In the genomic region with DNA sequence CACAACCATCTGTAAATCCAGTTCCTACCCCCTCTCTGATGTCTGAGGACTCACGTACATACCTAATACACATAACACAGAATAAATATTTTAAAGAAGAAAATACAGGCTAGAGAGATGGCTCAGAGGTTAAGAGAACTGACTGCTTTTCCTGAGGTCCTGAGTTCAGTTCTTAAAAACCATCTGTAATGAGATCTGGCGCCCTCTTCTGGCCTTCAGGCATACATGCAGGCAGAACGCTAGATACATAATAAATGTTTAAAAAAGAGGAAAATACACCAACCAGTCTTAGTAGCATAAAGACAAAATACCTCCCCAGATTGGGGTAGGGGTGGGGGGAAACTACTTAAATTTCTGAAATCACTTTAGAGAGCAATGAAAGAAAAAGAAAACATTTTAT, we compare ENCODE assay signal across 13 mouse cellular contexts. TPM values are rescaled to one million over a fixed set of nuclear protein-coding genes. Genes with fewer than 3 reads are reported as not detected.
A peak's percentile ranks its signal among the peaks of the same experiment; 100 is the strongest.
DNase-seq lines count a peak whose midpoint lies in the region; ATAC-seq and TF ChIP-seq lines count a peak whose summit lies in the region.
"Had no signal": no experiment of that assay in that cellular context is flagged by ENCODE, and none has a peak within 500 bp of the region (broad histone marks: within the 10 kb centered on the region; RNA-seq: fewer than 3 reads in every experiment).

No protein-coding gene starts in this region.

- H3K36me3 ChIP-seq in hindbrain, postnatal 0 days (ENCODE audit: insufficient read depth, low read length): no peaks in the 10 kb centered on the region
- no peaks in the 10 kb centered on the region for H3K36me3 ChIP-seq in hindbrain, embryonic 10.5 days
- H3K36me3 ChIP-seq in ES-Bruce4 (ENCODE audit: control insufficient read depth, insufficient read depth, low read length, poor library complexity, severe bottlenecking): no peaks in the 10 kb centered on the region
- H3K36me3 ChIP-seq: heart, embryonic 10.5 days; liver, embryonic 13.5 days; neural tube, embryonic 12.5 days had no signal

- no peaks in the 10 kb centered on the region for H3K27me3 ChIP-seq in hindbrain, postnatal 0 days (ENCODE audit: insufficient read depth, low read length)
- no peaks in the 10 kb centered on the region for H3K27me3 ChIP-seq in hindbrain, embryonic 10.5 days (ENCODE audit: insufficient read depth, poor library complexity, severe bottlenecking)
- H3K27me3 ChIP-seq in ES-Bruce4 (ENCODE audit: control insufficient read depth, insufficient read depth, low read length, poor library complexity, severe bottlenecking): no peaks in the 10 kb centered on the region
- H3K27me3 ChIP-seq: liver, embryonic 13.5 days; neural tube, embryonic 12.5 days had no signal

- no peak for TF ChIP-seq EP300 in ES-Bruce4 (IDR thresholded peaks at IDR 0.05; ENCODE audit: insufficient read depth, low read depth, low read length)

- no peak for ATAC-seq in hindbrain, postnatal 0 days

- H3K4me2 ChIP-seq in hindbrain, postnatal 0 days (ENCODE audit: low read depth, low read length): no peak overlapping the region
- H3K4me2 ChIP-seq: liver, embryonic 13.5 days; neural tube, embryonic 12.5 days had no signal

- 0 out of 2 replicates have a peak, but pooled peaks cover 7% of the 10 kb centered on the region for H3K4me1 ChIP-seq in hindbrain, postnatal 0 days (ENCODE audit: insufficient read depth, low read length)
- H3K4me1 ChIP-seq in hindbrain, embryonic 10.5 days (replicated peaks): peaks cover 33% of the 10 kb centered on the region
- H3K4me1 ChIP-seq in ES-Bruce4 (ENCODE audit: control insufficient read depth, insufficient read depth, low read length): peaks cover 5% of the 10 kb centered on the region
- H3K4me1 ChIP-seq in cortical plate, adult 2 months (ENCODE audit: control insufficient read depth, insufficient read depth, low read length): no peaks in the 10 kb centered on the region

- H3K27ac ChIP-seq in hindbrain, postnatal 0 days: no peak overlapping the region
- H3K27ac ChIP-seq in hindbrain, embryonic 10.5 days: no peak overlapping the region
- H3K27ac ChIP-seq in ES-Bruce4 (ENCODE audit: insufficient read depth, low read length): no peak overlapping the region
- H3K27ac ChIP-seq in cortical plate, adult 2 months (ENCODE audit: insufficient read depth, low read length): no peak overlapping the region
- H3K27ac ChIP-seq: heart, embryonic 10.5 days; liver, embryonic 13.5 days; neural tube, embryonic 12.5 days had no signal

- peak; percentile 63 for TF ChIP-seq CTCF in hindbrain, postnatal 0 days (IDR thresholded peaks at IDR 0.05; ENCODE audit: low read depth)
- peak; percentile 45 for TF ChIP-seq CTCF in ES-Bruce4 (IDR thresholded peaks at IDR 0.05; ENCODE audit: low read depth, low read length)
- TF ChIP-seq CTCF in cortical plate, adult 2 months (IDR thresholded peaks at IDR 0.05; ENCODE audit: extremely low read depth, insufficient read depth, low read length): peak; percentile 48

- H3K9me3 ChIP-seq in hindbrain, postnatal 0 days (ENCODE audit: low read length): no peaks in the 10 kb centered on the region
- H3K9me3 ChIP-seq in hindbrain, embryonic 10.5 days: no peaks in the 10 kb centered on the region
- no peaks in the 10 kb centered on the region for H3K9me3 ChIP-seq in ES-Bruce4 (replicated peaks; ENCODE audit: control insufficient read depth, insufficient read depth, low read length, poor library complexity, severe bottlenecking)
- H3K9me3 ChIP-seq: heart, embryonic 10.5 days; liver, embryonic 13.5 days; neural tube, embryonic 12.5 days had no signal

- H3K4me3 ChIP-seq in hindbrain, postnatal 0 days (ENCODE audit: low read length): no peak overlapping the region
- no peak overlapping the region for H3K4me3 ChIP-seq in hindbrain, embryonic 10.5 days
- H3K4me3 ChIP-seq in ES-Bruce4 (ENCODE audit: low read depth, low read length): no peak overlapping the region
- no peak overlapping the region for H3K4me3 ChIP-seq in cortical plate, adult 2 months (ENCODE audit: insufficient read depth, low read length)
- H3K4me3 ChIP-seq: heart, embryonic 10.5 days; liver, embryonic 13.5 days; neural tube, embryonic 12.5 days had no signal

- 62% methylated on average over 3 of the region's 3 CpGs for WGBS in hindbrain, postnatal 0 days
- WGBS in hindbrain, embryonic 10.5 days: 65% methylated on average over 3 of the region's 3 CpGs

- no peak overlapping the region for H3K9ac ChIP-seq in hindbrain, postnatal 0 days (replicated peaks; ENCODE audit: low read length)
- no peak overlapping the region for H3K9ac ChIP-seq in ES-Bruce4 (ENCODE audit: low read depth, poor library complexity, severe bottlenecking)
- H3K9ac ChIP-seq: liver, embryonic 13.5 days; neural tube, embryonic 12.5 days had no signal

- peak; percentile 46 for DNase-seq in hindbrain, postnatal 0 days (ENCODE audit: low spot score)
- DNase-seq in hindbrain, embryonic 10.5 days (ENCODE audit: low spot score): no peak
- peak; percentile 77 for DNase-seq in 3T3-L1 (ENCODE audit: low read depth, low spot score)
- DNase-seq in ovary, postnatal 36 days (ENCODE audit: low spot score): no peak
- no peak for DNase-seq in left cerebral cortex, adult 9 months (ENCODE audit: low spot score in 2 of 2)
- no peak for DNase-seq in kidney, adult 8-10 months
- DNase-seq: adrenal gland, postnatal 25 days; kidney, postnatal 10 days; liver, embryonic 13.5 days had no signal

- TF ChIP-seq POLR2A in ES-Bruce4 (IDR thresholded peaks at IDR 0.05; ENCODE audit: insufficient read depth, low read length): no peak
- TF ChIP-seq POLR2A in cortical plate, adult 2 months (IDR thresholded peaks at IDR 0.05; ENCODE audit: extremely low read depth, insufficient read depth, low read length): no peak

RNA-seq across cellular contexts. Expression of a gene that starts 41.2 kb away (rescaled TPM):
- 28.5 and 29.8 TPM in 2 replicates for total RNA-seq in hindbrain, postnatal 0 days (2014; rRNA removed)
- 36.3 and 36.4 TPM in 2 replicates for polyA plus RNA-seq in hindbrain, postnatal 0 days (2015; fragmentation: Nextera tagmentation; extraction: Ambion mirVana)
- 32.7 and 34.7 TPM in 2 replicates for polyA plus RNA-seq in hindbrain, embryonic 10.5 days (2016; fragmentation: Nextera tagmentation; extraction: Ambion mirVana)
- 33.2 and 34.1 TPM in 2 replicates for polyA plus RNA-seq in ES-Bruce4 (2011; ENCODE audit: insufficient read depth, insufficient read length, low read depth, missing spikeins)
- 68.7 and 70.3 TPM in 2 replicates for polyA plus RNA-seq in cortical plate, adult 2 months (2012; rRNA removed)

RNA-seq across cellular contexts. Expression of a gene that starts 59.7 kb away (rescaled TPM):
- total RNA-seq in hindbrain, postnatal 0 days (2014; rRNA removed): 4.9 and 12.6 TPM in 2 replicates
- polyA plus RNA-seq in hindbrain, postnatal 0 days (2015; fragmentation: Nextera tagmentation; extraction: Ambion mirVana): 10.0 and 11.6 TPM in 2 replicates
- 7.7 and 8.5 TPM in 2 replicates for polyA plus RNA-seq in hindbrain, embryonic 10.5 days (2016; fragmentation: Nextera tagmentation; extraction: Ambion mirVana)
- 5.2 and 7.8 TPM in 2 replicates for polyA plus RNA-seq in ES-Bruce4 (2011; ENCODE audit: insufficient read depth, insufficient read length, low read depth, missing spikeins)
- polyA plus RNA-seq in cortical plate, adult 2 months (2012; rRNA removed): 14.1 and 14.8 TPM in 2 replicates

RNA-seq across cellular contexts. Expression of a gene that starts 59.8 kb away (rescaled TPM):
- total RNA-seq in hindbrain, postnatal 0 days (2014; rRNA removed): 23.8 and 26.1 TPM in 2 replicates
- 16.2 and 18.4 TPM in 2 replicates for polyA plus RNA-seq in hindbrain, postnatal 0 days (2015; fragmentation: Nextera tagmentation; extraction: Ambion mirVana)
- polyA plus RNA-seq in hindbrain, embryonic 10.5 days (2016; fragmentation: Nextera tagmentation; extraction: Ambion mirVana): 13.7 and 15.7 TPM in 2 replicates
- 6.3 and 8.3 TPM in 2 replicates for polyA plus RNA-seq in ES-Bruce4 (2011; ENCODE audit: insufficient read depth, insufficient read length, low read depth, missing spikeins)
- 27.5 and 28.1 TPM in 2 replicates for polyA plus RNA-seq in cortical plate, adult 2 months (2012; rRNA removed)

Comparison
In these comparisons a context has a peak if more than half of its experiments do, and no peak if none do; other contexts are left out.
1. DNase-seq: peak in hindbrain, postnatal 0 days (single experiment) and 3T3-L1 (single experiment); none in hindbrain, embryonic 10.5 days (single experiment), ovary, postnatal 36 days (single experiment), left cerebral cortex, adult 9 months (0 of 2) and kidney, adult 8-10 months (0 of 2).
2. Peak in every context shown above with its lines, with median percentiles within 50 percentile points of each other: CTCF ChIP-seq.